Mouse (Mus musculus) neural tube, embryonic 10.5 days (tissue): ENCODE results near the gene Zfy2.

Experiments used
- DNase-seq: peaks from one replicate; pipeline ENCODE4 v3.0.0-alpha.2; 2017; ENCODE audit warnings: low spot score; ENCODE audit errors: extremely low spot score

Gene Zfy2

DNA sequence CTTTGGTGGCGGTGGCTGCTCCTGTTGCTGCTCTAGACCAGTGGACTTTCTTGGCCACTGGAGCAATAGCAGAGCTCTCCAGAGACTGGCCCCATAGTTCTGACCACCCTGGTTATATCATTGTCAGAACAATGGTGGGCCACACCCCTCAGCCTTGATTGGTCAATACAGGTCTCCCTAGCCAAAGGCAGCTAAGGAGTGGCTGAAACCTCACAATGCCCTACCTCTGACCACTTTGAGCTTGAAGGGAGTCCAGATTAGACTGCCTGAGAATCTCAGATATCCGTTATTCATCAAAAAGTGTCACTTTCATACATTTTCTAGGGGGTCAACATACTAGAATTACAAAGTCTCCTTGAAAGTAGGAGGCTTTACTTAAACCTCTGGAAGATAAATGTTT is at the start of gene Zfy2:
Gene Zfy2, minus strand, starts transcription at position 101 of the 400 bp plus-strand sequence.
- DNase-seq, result no peak
